Mouse (Mus musculus) embryonic facial prominence, embryonic 14.5 days (tissue): ENCODE measurements around the gene Ufc1. TPM values are rescaled to one million over a fixed set of nuclear protein-coding genes. Genes with fewer than 3 reads are reported as not detected.

Experiments used
- ATAC-seq: fragments of 200-750 bp; cut with Nextera tagmentation; 2 replicates; pipeline ENCODE4 v1.8.0; 2017; ENCODE audit warnings: low read depth, moderate number of reproducible peaks, moderate TSS enrichment
- DNase-seq: peaks from one replicate; pipeline ENCODE4 v3.0.0-alpha.2; 2015; ENCODE audit warnings: low spot score
- H3K27ac ChIP-seq: fragments of 300-500 bp; sonication (generic); replicated peaks from 2 replicates; pipeline ENCODE4 v1.5.1; 2014; ENCODE audit warnings: low read depth, mild to moderate bottlenecking, low read length, moderate library complexity
- H3K27me3 ChIP-seq: fragments of 300-500 bp; sonication (generic); replicated peaks from 2 replicates; pipeline ENCODE4 v1.6.1; 2014; ENCODE audit warnings: low read length; ENCODE audit not compliant: control insufficient read depth, insufficient read depth
- H3K36me3 ChIP-seq: fragments of 300-500 bp; sonication (generic); 2 replicates; pipeline ENCODE4 v1.6.1; 2014; ENCODE audit warnings: low read length, mixed read lengths; ENCODE audit not compliant: control insufficient read depth, insufficient read depth
- H3K4me1 ChIP-seq: fragments of 300-500 bp; sonication (generic); 2 replicates; pipeline ENCODE4 v1.6.1; 2014; ENCODE audit warnings: antibody characterized with exemption, low read length; ENCODE audit not compliant: control insufficient read depth, insufficient read depth
- H3K4me2 ChIP-seq: fragments of 300-500 bp; sonication (generic); 2 replicates; pipeline ENCODE4 v1.6.1; 2014; ENCODE audit warnings: low read depth, mild to moderate bottlenecking, low read length, moderate library complexity, mixed read lengths
- H3K4me3 ChIP-seq: fragments of 300-500 bp; sonication (generic); 2 replicates; pipeline ENCODE4 v1.5.1; 2014; ENCODE audit warnings: low read depth, mild to moderate bottlenecking, low read length
- H3K9ac ChIP-seq: fragments of 300-500 bp; sonication (generic); 2 replicates; pipeline ENCODE4 v1.6.1; 2014; ENCODE audit warnings: low read depth, mild to moderate bottlenecking, low read length, moderate library complexity, mixed read lengths
- H3K9me3 ChIP-seq: fragments of 300-500 bp; sonication (generic); 2 replicates; pipeline ENCODE4 v1.6.1; 2016; ENCODE audit warnings: low read length; ENCODE audit not compliant: control insufficient read depth
- WGBS: fragments of 180-500 bp; shearing (Covaris S2); extraction: QIAGEN DNeasy Blood & Tissue Kit; methylation state at CpG from one replicate; pipeline ENCODE4 v1.1.7; 2014; 5-methylcytosine and 5-hydroxymethylcytosine counted together
- polyA plus RNA-seq: library from polyadenylated mRNA; unstranded; fragments of >200 nt; fragmentation: Nextera tagmentation; extraction: Ambion mirVana; gene quantifications from 2 replicates; pipeline ENCODE4 v1.2.1, GENCODE M21; 2014

The Ufc1 gene
- polyA plus RNA-seq: 110 and 117 TPM in 2 replicates

DNA sequence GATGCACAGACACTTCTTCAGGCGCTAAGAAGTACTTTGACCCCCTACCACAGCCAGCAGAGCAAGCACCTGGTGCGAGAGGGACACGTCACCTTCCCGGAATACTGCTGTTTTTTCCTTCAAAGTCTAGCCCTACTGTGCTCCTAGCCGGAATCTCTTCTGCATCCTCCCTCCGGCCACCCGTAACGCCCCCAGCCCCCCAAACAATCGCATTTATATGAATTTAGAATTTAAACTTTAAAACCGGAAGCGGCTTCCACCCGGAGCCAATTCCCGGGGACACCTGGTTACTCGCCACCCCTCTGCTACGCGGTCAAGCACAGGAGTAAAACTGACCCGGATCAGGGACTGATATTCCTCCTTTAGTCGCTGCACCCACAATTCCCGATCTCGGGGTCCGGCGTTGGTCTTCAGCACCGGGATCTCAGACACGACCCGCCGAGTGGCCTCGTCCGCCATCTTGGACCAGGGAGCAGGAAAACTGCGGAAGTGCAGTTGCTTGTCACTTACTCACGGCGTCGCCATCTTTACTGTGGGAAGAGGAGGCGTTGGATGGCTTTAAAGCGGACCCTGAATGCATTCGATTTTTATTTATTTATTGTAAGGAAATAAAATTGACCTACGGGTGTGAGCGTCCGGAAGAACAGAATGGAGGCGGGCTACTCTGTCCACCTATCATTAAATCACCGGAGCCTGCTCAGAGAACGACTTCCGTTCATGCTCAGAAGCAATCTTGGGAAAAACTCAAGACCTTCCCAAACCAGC is at the start of gene Ufc1:
Ufc1 (minus strand) TSS at position 727 of the 765 bp plus-strand sequence.
- WGBS: 0% methylated on average over 42 of the region's 42 CpGs
- ATAC-seq (peak; percentile 83), DNase-seq (peak; percentile 95)
- Histone ChIP-seq H3K9ac (peak within 1 kb of the TSS; percentile 85), H3K4me3 (peak within 1 kb of the TSS; percentile 72), H3K4me2 (peak within 1 kb of the TSS; percentile 73), H3K27ac (peak within 1 kb of the TSS; percentile 95), H3K27me3 (peaks cover 16% of the 10 kb centered on the region), H3K9me3 (no peaks in the 10 kb centered on the region), H3K36me3 (peaks cover 7% of the 10 kb centered on the region; the same call in 1 of the 2 replicates), H3K4me1 (peaks cover 8% of the 10 kb centered on the region; the same call in 1 of the 2 replicates)

DNA sequence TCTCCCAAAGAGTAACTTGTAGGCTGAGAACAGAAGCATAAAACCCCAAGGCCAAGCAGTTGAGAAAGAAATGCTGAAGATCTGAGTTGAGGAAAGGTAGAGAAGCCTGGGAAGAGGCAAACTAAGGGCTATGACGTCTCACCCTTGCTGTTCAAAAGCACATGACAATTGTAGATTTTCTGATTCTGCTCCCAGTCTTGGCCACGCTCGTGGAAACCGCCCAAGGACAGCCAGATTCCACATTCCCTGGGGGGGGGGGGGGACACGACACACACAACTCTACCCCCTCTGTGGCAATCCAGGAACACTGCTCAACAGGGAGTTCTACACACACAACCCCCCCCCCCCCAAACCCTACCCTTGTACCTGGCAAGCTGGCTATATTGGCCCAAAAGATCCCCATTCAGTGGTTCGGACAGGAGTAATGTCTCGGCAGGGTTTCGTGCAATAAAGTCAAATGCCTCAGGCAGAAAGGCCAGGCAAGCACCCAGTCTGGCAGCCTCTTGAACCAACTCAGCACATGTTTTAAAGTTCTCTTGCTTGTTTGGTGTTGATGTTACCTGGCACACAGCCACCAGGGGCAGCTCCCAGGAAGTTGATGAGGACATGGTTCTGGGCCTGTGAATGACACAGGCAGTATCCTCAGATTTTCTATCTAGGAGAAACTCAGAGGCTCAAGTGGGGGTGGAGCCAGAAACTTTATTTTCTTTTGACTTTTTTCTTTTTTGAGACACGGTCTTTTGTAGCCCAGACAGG is 49.3 kb upstream of the Ufc1 start:
- Histone ChIP-seq H3K4me2 (no peak overlapping the region), H3K4me3 (no peak overlapping the region), H3K4me1 (0 out of 2 replicates have a peak, but pooled peaks cover 4% of the 10 kb centered on the region), H3K36me3 (peaks cover 44% of the 10 kb centered on the region), H3K27me3 (no peaks in the 10 kb centered on the region), H3K9me3 (no peaks in the 10 kb centered on the region), H3K9ac (no peak overlapping the region), H3K27ac (no peak overlapping the region)
- no peak for ATAC-seq
- DNase-seq: peak; percentile 33
- 79% methylated on average over 9 of the region's 9 CpGs for WGBS

DNA sequence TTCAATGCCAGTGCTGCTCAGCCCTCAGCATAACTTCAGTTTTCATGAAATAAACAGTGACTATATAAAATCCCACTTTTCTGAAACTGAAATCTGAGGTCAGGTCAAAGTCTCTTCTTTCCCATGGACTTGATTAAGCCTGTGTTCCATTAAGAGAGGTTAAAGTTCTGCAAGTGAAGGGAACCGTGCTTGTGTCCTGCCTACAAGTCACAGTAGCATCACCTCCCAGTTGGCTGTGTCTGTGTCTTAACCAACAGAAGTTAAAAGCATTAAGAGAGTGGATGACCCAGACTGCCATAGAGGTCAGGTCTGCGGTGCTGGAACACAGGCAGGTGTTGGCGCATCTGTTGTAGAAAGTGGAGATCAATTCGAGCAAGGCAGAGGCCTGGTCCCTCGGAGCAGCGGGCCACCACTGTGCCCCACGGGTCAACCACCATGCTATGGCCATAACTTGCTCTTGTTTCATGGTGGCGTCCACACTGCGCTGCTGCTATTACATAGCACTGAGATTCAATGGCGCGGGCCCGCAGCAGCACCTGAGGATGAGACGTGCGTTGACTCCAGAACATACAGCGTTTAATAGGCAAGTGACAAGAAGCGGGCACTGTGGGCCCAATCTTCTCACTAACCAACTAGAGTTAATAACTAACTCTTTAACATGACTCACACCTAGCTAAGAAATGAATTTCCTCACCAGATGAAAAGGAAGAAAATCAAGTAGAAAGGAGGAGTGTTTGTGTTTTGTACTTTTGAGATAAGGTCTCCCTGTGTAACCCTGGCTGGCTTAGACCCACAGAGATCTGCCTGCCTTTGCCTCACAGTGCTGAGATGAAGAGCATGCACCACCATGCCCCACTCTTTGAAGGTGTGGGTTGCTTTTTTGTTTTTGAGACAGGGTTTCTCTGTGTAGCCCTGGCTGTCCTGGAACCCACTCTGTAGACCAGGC is 47.7 kb upstream of the Ufc1 start:
- ATAC-seq: no peak
- Histone ChIP-seq H3K9me3 (no peaks in the 10 kb centered on the region), H3K27me3 (no peaks in the 10 kb centered on the region), H3K4me1 (0 out of 2 replicates have a peak, but pooled peaks cover 4% of the 10 kb centered on the region), H3K9ac (no peak overlapping the region), H3K27ac (no peak overlapping the region), H3K36me3 (peaks cover 60% of the 10 kb centered on the region), H3K4me2 (no peak overlapping the region), H3K4me3 (no peak overlapping the region)
- WGBS: 93% methylated on average over 16 of the region's 16 CpGs
- no peak for DNase-seq

DNA sequence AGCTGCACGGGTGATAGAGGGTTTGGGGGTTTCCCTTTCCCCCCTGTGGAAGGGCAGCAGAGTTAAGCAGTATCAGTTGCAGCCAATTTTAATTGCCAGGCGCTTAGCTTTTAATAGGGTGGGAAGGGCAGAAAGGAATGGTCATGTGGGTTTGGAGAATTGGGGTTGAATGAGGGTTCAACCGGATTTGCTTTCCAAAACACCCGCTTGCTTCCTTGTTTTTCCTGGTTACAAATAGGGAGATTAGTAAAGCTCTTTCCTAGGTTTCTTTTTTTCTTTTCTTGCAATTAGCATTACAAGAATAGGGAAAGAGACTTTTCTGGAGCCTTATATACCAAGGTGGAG is 35.4 kb upstream of the Ufc1 start:
- Histone ChIP-seq H3K9me3 (no peaks in the 10 kb centered on the region), H3K4me1 (peaks cover 18% of the 10 kb centered on the region), H3K9ac (peak overlapping the region; percentile 98), H3K4me3 (peak overlapping the region; percentile 83), H3K36me3 (peaks cover 5% of the 10 kb centered on the region; the same call in 1 of the 2 replicates), H3K27me3 (no peaks in the 10 kb centered on the region), H3K4me2 (peak overlapping the region; percentile 64), H3K27ac (peak overlapping the region; percentile 98)
- DNase-seq (peak; percentile 72), ATAC-seq (0 out of 2 replicates have a peak, but pooled peaks have one; percentile 2)
- WGBS: 0% methylated on average over 4 of the region's 4 CpGs

DNA sequence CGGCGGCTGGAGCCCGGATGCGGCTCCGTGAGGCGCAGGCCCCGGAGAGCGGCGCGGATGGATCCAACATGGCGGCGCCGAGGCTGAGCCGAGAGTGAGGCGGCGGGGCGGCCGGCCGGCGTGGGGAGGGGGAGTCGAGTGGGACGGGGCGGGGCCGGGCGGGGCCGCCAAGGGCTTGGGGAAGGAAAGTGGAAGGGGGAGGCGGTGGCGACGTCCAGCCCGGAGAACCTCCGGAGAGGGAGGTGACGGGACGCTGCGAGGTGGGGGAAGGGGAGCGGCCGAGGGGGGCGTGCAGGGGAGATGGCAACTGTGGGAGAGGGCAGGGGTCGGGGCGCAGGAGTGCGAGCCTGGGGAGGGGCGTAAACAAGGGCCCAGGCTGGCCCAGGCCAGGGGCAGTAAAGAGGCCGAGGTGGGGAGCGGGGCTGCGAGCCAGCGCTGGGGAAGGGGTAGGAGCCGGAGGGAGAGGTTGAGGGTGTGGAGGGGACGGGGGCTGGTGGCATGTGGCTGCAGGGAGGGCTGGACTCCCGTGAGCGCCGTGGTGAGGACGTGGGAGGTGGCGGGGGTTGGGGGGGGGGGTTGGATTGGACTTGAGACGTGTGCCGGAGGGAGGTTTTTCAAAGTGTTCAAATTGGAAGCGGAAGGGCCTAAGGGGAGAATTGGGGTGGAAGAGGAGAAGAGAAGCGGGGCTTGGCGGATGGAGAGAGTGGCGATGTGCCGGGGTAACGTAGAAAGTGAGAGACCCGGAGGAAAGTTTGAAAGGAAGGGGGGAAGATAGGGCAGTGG is 34.8 kb upstream of the Ufc1 start:
- H3K9me3 ChIP-seq: no peaks in the 10 kb centered on the region
- peak overlapping the region; percentile 98 for H3K9ac ChIP-seq
- H3K4me2 ChIP-seq: peak overlapping the region; percentile 64
- DNase-seq (peak; percentile 94), ATAC-seq (peak; percentile 88)
- H3K27me3 ChIP-seq: no peaks in the 10 kb centered on the region
- peak overlapping the region; percentile 98 for H3K27ac ChIP-seq
- H3K4me3 ChIP-seq: peak overlapping the region; percentile 83
- under 1% methylated on average over 49 of the region's 61 CpGs for WGBS
- H3K36me3 ChIP-seq: peaks cover 8% of the 10 kb centered on the region; the same call in 1 of the 2 replicates
- H3K4me1 ChIP-seq: peaks cover 18% of the 10 kb centered on the region

DNA sequence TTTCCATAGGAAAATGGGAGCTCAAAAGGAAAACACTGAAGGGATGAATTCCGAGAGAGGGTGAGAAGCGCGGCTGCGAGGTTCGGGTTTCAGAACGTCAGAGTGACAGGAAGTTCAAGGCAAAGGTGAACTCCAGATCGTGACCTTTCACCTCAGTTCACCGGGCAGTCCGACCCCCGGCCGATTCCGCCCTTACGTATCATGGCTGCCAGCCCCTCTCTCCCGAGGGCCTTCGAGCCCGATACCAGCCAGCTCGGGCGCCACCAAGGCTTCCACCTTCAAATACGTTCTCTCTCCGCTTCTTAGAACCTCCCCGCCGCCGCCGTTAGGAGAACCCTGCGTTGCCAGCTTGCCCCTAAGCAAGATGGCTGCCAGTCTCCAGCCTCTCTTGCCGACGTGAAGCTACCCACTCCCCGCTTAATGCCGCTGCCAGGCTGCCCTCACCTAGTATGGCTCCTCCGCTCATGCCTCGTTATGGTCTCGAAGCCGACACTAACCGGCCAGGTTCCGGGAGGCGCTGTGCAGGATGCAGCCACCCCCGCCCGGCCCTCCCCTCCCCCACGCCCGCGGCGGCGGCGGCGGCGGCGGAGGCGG is 34.1 kb upstream of the Ufc1 start, which contains the start of gene Dedd:
Dedd (plus strand) TSS at position 307 of the 594 bp plus-strand sequence.
- under 1% methylated on average over 40 of the region's 48 CpGs for WGBS
- Histone ChIP-seq H3K4me1 (peaks cover 18% of the 10 kb centered on the region), H3K27ac (peak within 1 kb of the TSS; percentile 98), H3K9ac (peak within 1 kb of the TSS; percentile 98), H3K27me3 (no peaks in the 10 kb centered on the region), H3K4me3 (peak within 1 kb of the TSS; percentile 83), H3K4me2 (peak within 1 kb of the TSS; percentile 64), H3K9me3 (no peaks in the 10 kb centered on the region), H3K36me3 (peaks cover 8% of the 10 kb centered on the region; the same call in 1 of the 2 replicates)
- peak; percentile 98 for DNase-seq
- peak; percentile 95 for ATAC-seq

DNA sequence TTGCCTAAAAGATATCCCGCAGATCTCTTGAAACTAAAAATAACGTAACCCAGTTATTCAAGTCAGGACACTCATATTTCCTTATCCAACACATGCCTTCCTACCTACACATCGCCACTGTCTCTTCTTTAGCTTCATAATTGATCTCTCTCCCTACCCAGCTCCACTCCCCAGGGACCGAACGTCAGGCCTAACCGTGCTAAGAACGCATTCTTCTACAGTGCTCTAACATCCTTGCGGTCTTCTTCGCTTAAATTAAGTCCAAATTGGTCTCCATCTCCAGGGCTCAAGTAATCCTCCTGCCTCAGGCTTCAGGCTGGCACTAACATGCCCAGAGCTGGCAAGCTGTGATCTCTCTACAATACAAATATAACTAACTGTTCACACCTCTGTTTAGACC is 33.4 kb upstream of the Ufc1 start:
- no peak for ATAC-seq

More for the DNA sequence above, 33.4 kb upstream of the Ufc1 start:
- no peaks in the 10 kb centered on the region for H3K9me3 ChIP-seq
- peak; percentile 52 for DNase-seq
- peak overlapping the region; percentile 83 for H3K4me3 ChIP-seq
- H3K4me2 ChIP-seq: peak overlapping the region; percentile 64
- WGBS: 24% methylated on average over 9 of the region's 9 CpGs
- peak overlapping the region; percentile 98 for H3K27ac ChIP-seq
- peak overlapping the region; percentile 98 for H3K9ac ChIP-seq
- no peaks in the 10 kb centered on the region for H3K27me3 ChIP-seq
- peaks cover 18% of the 10 kb centered on the region for H3K4me1 ChIP-seq
- H3K36me3 ChIP-seq: peaks cover 3% of the 10 kb centered on the region; the same call in 1 of the 2 replicates
